Mouse (Mus musculus) naive thymus-derived CD4-positive, alpha-beta T cell, adult 2 months (primary cell): ENCODE results near the gene Esrp2.

ENCODE experiments used
- DNase-seq: peaks from one replicate; pipeline ENCODE4 v3.0.0-alpha.2; 2011; ENCODE audit warnings: low read depth

The Esrp2 gene

GRCm38 (mm10) chr8:106147868-106148565, 11.2 kb upstream of the Esrp2 start:
- DNase-seq: no peak

DNA sequence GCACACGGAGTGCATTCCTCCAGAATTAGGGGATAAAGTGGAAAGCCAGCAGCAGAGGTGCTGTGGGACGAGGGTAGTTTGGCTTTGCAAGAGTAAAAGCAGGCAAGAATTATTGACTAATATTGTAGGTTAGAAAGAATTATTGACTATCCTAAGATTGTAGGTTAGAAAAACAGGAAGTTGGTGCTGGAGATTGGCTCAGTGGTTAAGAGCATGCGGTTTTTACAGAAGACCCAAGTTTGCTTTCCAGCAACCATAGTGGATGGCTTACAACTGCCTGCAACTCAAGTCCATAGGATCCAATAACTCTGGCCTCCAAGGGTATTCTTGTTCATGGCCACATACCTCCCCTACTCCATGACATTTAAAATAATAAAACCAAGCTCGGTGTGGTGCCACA, 9.2 kb upstream of the Esrp2 start:
- DNase-seq: no peak

GRCm38 (mm10) chr8:106145331-106145730, 8.6 kb upstream of the Esrp2 start:
- DNase-seq: no peak

DNA sequence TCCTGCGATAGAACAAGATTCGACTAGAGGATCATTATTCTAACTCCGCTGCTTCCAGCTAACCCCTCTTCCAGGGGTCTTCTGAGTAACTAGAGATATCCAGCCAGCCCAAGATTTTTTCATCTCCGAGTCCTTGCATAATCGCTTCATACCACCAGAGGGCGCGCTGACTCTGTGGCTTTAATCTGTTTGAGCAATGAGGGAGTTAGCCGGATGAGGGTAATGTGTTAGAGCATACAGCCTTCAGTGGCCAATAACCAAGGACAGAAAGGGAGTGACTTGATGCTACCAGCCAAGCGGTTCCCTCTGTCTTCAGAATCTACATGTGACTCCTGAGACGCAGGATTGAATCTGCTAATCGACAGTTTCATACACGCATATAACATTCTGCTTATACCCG, 4.0 kb upstream of the Esrp2 start:
- DNase-seq: peak; percentile 92

DNA sequence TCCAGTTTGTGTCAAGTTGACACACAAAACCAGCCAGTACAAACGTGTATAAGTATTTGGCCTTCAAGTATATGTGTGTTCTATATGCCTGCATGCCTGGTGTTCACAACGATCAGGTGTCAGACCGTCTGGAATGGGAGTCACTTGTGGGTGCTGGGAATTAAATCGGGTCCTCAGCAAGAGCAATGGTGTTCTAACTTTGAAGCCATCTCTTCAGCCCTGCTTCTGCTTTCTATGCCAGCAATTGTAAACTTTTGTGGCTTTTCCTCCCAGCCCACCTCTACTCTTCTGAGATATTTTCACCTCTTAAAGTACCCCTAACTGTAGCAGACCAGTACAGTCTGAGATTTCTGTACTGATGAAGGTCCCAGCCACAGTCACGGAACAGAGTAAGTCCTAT, 3.4 kb upstream of the Esrp2 start:
- DNase-seq: no peak

GRCm38 (mm10) chr8:106138616-106139015, 1.8 kb upstream of the Esrp2 start:
- DNase-seq: no peak

GRCm38 (mm10) chr8:106137906-106138477, 1.2 kb upstream of the Esrp2 start:
- DNase-seq: peak; percentile 50

- DNase-seq: peak; percentile 45
Observed at GRCm38 (mm10) chr8:106137218-106137905, 588 bp upstream of the Esrp2 start.

DNA sequence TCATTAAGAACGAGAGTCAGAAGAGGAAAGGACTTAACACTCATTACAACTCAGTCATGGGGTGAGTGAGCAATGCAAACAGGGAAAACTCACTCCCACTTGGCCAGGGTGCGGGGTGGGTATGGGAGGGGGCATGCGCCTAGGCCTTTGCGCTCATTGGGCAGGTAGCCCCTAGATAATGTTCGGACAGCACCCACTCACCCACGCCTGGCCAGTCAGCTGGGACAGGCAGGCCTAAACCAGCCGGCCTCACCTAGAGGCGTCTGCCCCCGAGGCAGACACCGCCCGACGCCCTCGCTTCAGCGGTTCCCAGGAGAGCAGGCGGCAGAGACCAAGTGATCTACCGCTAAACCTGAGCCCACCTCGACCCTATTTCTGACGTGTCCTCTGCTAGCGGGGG, 1.1 kb downstream of the Esrp2 start:
- DNase-seq: peak; percentile 35

- DNase-seq: peak; percentile 39
Observed at GRCm38 (mm10) chr8:106134751-106135571, 1.8 kb downstream of the Esrp2 start.

- no peak for DNase-seq
Observed at GRCm38 (mm10) chr8:106133946-106134345, 2.8 kb downstream of the Esrp2 start.

GRCm38 (mm10) chr8:106133526-106133925, 3.2 kb downstream of the Esrp2 start:
- peak; percentile 42 for DNase-seq

DNA sequence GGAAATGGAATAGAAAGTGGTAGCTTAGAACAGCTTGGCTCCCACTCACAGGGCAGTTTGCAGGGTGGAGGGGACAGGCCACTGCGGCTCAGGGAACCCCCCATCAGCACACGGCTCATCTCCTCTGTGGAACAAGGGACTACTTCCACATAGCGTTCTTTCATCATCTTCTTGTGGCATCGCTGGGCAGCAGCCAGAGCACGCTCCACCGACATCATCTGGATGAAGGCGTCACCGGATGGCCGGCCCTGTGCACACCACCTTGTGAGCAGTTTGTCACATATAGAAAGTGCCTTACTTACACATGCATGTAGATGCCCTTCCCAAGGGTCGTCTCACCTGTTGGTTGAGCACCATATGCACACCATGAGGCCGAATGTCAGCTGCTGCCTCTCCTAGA, 4.4 kb downstream of the Esrp2 start:
- DNase-seq: no peak

- DNase-seq: no peak
Observed at GRCm38 (mm10) chr8:106131488-106132222, 5.1 kb downstream of the Esrp2 start.

DNA sequence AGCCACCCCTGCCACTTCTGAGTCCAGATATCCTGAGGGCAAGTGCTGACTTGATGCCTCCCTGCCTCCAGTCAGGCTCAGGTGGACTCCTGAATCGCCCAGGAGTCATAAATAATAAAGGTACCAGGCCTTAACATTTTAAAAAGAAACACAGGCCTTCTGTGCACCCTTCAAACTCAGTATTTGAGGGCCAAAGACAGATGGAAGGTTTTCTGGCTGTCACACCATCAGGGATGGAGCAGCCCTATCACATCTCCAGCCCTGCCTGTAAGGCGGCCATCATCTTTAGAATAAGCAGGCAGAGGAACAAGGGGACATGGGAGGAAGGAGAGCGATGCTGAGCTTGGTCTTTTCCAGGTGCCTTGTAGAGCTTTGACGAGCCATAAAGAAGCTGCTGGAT, 5.8 kb downstream of the Esrp2 start:
- DNase-seq: no peak

DNA sequence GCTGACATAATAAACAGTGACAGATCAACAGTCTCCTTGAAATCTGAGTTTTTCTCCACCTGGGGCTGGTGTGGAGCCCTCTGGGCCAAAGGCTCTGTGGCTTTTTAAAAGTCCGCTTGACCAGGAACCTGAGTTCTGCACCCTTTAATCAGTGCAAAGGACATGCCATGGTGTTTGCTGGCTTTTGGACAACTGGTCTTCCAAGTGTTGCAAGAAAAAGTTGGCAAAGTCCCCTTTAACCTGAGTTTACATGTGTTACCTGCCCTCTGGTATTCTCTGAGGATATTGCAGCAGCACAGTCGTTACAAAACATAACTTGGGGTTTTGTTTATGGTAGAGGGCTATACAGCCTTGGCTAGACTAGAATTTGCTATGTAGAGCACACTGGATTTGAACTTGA, 6.3 kb downstream of the Esrp2 start:
- DNase-seq: no peak

GRCm38 (mm10) chr8:106129997-106130396, 6.8 kb downstream of the Esrp2 start:
- no peak for DNase-seq

DNA sequence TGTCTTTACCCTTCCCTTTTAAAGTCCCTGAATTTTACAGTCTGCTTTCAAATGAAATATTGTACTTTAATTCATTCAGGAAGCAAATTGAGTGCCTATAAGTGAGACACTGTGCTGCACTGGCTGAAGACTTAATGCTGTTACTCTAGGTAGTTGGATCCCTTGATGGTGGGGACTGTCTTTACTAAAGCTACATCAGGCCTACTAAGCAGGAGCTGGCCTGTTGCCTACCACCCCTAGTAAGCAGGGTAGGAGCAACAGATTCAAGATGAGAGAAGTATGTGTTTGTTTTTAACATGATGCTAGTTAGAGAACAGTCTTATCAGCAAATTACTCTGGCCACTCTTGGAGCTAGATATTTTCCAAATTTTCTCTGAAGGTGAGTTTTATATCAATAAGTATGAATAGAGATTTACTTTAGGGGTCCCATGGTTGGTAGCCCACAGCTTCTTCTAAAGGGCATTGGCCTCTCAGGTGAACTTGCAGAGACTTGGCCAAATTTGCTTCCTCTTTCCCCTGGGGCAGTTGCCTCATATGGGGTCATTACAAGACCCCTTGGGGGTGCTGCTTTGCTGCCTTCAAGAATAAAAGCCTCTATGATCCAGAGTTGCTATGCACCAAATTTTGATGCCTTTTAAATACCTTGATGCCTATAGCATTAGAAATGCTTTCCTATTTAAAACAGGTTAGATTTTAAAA, 7.4 kb downstream of the Esrp2 start:
- DNase-seq: no peak

- DNase-seq: no peak
Observed at GRCm38 (mm10) chr8:106127882-106128410, 8.8 kb downstream of the Esrp2 start.

GRCm38 (mm10) chr8:106127054-106127453, 9.7 kb downstream of the Esrp2 start:
- no peak for DNase-seq

DNA sequence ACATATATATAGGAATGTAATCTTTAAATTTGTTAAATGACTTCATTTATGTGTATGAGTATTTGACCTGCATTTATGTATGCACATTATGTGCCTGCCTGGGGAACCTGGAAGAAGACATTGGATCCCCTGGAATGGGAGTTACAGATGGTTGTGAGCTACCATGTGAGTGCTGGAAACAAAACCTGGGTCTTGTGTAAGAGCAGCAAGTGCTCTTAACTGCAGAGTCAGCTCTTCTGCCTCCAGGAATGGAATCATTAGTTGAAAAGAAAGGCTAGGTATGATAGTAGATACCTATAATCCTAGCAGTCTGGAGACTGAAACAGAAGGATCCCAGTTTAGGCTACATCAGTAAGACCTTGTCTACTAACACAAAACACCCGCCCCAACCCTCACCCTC, 10.7 kb downstream of the Esrp2 start:
- DNase-seq: no peak
